In the genomic region with DNA sequence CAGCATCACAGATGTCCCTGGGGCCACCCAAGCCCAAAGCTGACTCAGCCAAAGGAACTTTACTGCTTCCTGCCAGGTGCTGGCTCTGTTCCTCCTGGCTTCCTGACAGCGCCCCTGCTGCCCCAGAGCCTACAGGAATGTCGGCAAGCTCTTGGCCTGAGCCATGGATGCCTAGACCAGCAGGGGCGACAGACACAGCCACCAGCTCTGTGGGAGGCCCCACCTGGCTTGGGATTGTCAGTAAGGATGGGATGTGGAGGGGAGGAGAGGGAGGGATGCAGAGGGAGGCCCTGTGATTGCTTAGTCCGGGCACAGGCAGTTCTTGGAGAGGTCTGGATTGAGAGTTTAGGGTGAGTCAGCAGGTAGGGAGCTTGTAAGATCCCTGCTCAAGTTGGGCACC, we compare ENCODE assay signal across 8 mouse cellular contexts. TPM values are rescaled to one million over a fixed set of nuclear protein-coding genes. Genes with fewer than 3 reads are reported as not detected.
DNase-seq lines count a peak whose midpoint lies in the region; ATAC-seq lines count a peak whose summit lies in the region.

No protein-coding gene starts in this region.

- 10% methylated on average over 4 of the region's 4 CpGs for WGBS in hindbrain, embryonic 13.5 days

- peak; percentile 41 for DNase-seq in kidney, adult 18-20 months
- no peak for DNase-seq in kidney, adult 11 months
- DNase-seq in Muller cell, postnatal 12 days (ENCODE audit: inconsistent ontology term) = peak; percentile 94
- peak; percentile 94 to 98 for DNase-seq in cerebellum, postnatal 14 days
- no peak for DNase-seq in ovary, adult 18-20 months (ENCODE audit: low spot score)
- DNase-seq in thymus, adult 18-20 months = no peak
- DNase-seq in spleen, postnatal 14 days (ENCODE audit: low spot score in 2 of 2) = no peak

- H3K4me1 ChIP-seq in hindbrain, embryonic 13.5 days (replicated peaks) = peaks cover 11% of the 10 kb centered on the region

- no peaks in the 10 kb centered on the region for H3K9me3 ChIP-seq in hindbrain, embryonic 13.5 days

- no peak for ATAC-seq in hindbrain, embryonic 13.5 days (ENCODE audit: low FRiP score)

- peak overlapping the region; percentile 30 for H3K9ac ChIP-seq in hindbrain, embryonic 13.5 days

- no peak overlapping the region for H3K27ac ChIP-seq in hindbrain, embryonic 13.5 days

- no peak overlapping the region for H3K4me2 ChIP-seq in hindbrain, embryonic 13.5 days

- no peaks in the 10 kb centered on the region for H3K36me3 ChIP-seq in hindbrain, embryonic 13.5 days

- peaks cover 14% of the 10 kb centered on the region; the same call in 1 of the 2 replicates for H3K27me3 ChIP-seq in hindbrain, embryonic 13.5 days

- no peak overlapping the region for H3K4me3 ChIP-seq in hindbrain, embryonic 13.5 days

RNA-seq across cellular contexts. Expression of gene Ccdc124, which starts 6.4 kb away (rescaled TPM):
- polyA plus RNA-seq in hindbrain, embryonic 13.5 days (2015; fragmentation: Nextera tagmentation; extraction: Ambion mirVana) = 157 and 162 TPM in 2 replicates

RNA-seq across cellular contexts. Expression of gene Slc5a5, which starts 12.4 kb away (rescaled TPM):
- 0.61 and 0.95 TPM in 2 replicates for polyA plus RNA-seq in hindbrain, embryonic 13.5 days (2015; fragmentation: Nextera tagmentation; extraction: Ambion mirVana)

RNA-seq across cellular contexts. Expression of gene Kcnn1, which starts 17.1 kb away (rescaled TPM):
- polyA plus RNA-seq in hindbrain, embryonic 13.5 days (2015; fragmentation: Nextera tagmentation; extraction: Ambion mirVana) = 13.3 and 17.7 TPM in 2 replicates

RNA-seq across cellular contexts. Expression of gene Rpl18a, which starts 17.1 kb away (rescaled TPM):
- 2,665 and 2,711 TPM in 2 replicates for polyA plus RNA-seq in hindbrain, embryonic 13.5 days (2015; fragmentation: Nextera tagmentation; extraction: Ambion mirVana)

RNA-seq across cellular contexts. Expression of gene Map1s, which starts 25.6 kb away (rescaled TPM):
- 55.6 and 61.9 TPM in 2 replicates for polyA plus RNA-seq in hindbrain, embryonic 13.5 days (2015; fragmentation: Nextera tagmentation; extraction: Ambion mirVana)

Comparison
In these comparisons a context has a peak if more than half of its experiments do, and no peak if none do; other contexts are left out.
1. DNase-seq: peak in kidney, adult 18-20 months (single experiment), Muller cell, postnatal 12 days (single experiment) and cerebellum, postnatal 14 days (2 of 2); none in kidney, adult 11 months (single experiment), ovary, adult 18-20 months (single experiment), thymus, adult 18-20 months (0 of 2) and spleen, postnatal 14 days (0 of 2).